Mouse (Mus musculus): ENCODE measurements around the gene Nmt1.

Gene Nmt1

DNA sequence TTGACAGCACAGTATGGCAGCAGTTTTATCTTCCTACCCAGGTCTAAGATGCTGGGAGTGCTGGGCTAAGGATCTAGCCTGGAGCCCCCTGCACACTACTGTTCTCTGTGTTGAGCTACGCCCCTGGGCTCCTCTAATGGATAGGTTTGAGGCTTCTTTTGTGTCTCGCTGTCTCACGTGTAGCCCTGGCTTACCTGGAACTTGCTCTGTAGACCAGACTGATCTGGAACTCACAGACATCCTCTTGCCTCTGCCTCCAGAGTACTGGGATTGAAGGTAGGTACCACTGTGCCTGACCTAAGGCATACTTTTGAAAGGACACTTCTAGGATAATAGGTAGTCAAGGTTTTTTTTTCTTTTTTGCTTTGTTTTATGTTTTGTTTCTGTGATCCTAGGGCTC is 16.0 kb downstream of the Nmt1 start:
- DNase-seq (ENCODE audit: low spot score) = no peak

DNA sequence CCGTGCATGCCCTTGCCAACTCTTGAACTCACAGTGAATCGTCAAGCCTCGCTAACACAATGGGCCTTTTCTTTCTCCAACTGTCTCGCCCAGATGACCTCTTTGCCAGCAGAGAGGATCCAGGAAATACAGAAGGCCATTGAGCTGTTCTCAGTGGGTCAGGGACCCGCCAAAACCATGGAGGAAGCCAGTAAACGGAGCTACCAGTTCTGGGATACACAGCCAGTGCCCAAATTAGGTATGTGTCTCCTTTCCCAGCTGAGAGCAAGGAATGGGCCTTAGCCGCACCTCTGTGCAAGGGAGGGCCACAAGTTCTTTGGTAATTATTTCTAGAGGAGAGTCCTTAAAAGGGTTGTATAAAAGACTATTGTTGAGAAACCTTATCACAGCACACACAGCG is 18.3 kb downstream of the Nmt1 start:
- DNase-seq (ENCODE audit: low spot score) = peak; percentile 9

DNA sequence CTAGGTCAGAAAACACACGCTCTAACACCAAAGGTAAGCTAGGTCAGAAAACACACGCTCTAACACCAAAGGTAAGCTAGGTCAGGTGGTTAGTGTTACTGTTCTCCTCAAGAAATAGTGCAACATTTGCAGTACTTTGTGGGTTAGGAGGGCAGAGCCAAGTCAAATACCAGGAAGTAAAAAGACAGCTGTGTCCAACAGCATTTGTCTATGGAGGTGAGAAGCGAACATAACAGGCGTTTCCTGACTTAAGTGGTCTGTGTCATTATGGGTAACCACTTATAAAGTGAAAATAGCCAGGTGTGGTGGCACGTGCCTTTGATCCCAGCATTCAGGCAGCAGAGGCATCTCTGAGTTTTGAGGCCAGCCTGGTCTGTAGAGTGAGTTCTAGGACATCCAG is 21.6 kb downstream of the Nmt1 start:
- no peak for DNase-seq (ENCODE audit: low spot score)

DNA sequence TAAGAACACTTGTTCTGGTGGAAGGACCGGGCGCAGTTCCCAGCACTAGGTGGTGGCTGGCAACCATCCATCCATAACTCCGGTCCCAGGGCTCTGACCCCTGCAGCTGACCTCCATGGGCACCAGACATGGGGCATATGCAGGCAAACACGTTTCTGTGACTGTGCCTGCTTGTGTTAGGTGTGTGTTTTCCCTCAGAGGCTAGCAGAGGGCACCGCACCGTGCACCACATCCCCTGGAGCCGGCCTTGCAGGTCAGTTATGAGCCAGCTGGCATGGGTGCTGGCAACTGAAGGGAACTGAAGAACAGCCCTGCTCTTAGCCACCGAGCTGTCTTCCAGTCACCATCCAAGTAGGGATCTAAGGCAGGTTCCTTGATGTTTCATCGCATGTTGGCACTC is 22.2 kb downstream of the Nmt1 start:
- DNase-seq (ENCODE audit: low spot score) = no peak

DNA sequence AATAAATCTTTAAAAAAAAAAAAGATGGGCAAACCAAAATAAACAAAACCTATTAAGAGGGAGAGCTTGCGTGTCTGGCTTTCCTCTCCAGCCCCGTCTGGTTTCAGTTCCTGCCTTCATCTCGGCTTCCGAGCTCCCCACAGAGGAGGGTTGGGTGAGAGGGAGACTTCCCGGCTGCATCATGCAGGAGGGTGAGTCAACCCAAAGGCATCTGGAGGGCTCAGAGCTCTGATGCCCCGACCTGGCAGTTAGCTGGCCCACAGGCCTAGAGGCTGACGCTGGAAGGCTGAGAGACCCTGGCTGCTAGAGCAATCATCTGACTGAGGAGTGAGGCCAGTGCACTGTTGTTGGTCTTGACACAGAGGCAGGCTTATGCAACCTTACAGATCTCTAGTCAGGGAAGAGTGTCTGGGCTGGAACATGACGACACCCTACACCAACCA is 23.3 kb downstream of the Nmt1 start:
- no peak for DNase-seq (ENCODE audit: low spot score)

DNA sequence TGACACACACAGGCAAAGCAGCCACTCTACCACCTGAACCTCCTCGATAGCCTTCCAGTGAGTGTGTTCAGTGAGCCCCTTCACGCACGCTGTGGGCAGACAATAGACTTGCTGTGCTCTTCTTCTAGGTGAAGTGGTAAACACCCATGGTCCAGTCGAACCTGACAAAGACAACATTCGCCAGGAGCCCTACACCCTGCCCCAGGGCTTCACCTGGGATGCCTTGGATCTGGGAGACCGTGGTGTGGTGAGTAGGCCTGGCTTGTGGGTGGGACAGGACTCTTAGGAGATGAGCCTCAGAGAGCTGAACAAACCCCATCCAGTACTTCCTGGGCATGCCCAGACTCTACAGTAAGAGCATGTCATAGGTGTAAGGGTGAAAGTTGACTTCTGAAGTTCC is 24.1 kb downstream of the Nmt1 start:
- DNase-seq (ENCODE audit: low spot score) = no peak

DNA sequence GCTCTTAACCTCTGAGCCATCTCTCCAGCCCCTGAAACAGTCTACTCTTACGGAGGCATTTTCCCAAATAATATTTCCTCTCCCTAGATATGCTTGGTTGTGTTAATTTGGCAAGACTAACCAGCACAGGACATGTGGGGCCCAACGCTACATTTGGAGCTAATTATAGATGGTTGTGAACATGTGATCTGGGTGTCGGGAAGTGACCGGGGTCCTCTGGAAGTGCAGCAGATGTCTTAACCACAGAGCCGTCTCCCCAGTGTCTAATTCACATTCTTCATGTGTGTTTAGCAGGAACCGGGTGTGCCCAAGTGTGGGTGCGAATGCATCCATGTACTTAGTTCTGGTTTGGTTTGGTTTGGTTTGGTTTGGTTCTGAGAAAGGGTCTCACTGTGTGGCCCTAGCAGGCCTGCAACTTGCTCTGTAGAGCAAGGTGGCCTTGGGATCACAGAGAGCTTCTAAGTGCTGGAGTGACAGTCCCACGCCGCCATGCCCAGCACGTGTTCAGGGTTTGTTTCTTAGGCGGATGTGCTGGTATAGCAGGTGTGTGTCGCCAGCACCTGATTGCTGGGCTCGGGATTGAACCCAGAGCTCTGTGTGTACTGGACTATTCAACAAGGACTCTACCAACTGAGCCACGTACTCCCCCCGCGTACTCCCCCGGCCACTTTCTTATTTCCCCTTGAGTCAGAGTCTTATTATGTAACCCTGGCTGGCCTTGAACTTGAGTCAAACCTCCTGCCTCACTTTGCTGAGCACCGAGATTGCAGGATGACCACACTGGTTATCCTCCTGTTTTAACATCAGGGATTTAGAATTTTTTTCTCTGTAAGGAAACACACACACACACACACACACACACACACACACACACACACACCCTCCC is 25.4 kb downstream of the Nmt1 start:
- no peak for DNase-seq (ENCODE audit: low spot score)

DNA sequence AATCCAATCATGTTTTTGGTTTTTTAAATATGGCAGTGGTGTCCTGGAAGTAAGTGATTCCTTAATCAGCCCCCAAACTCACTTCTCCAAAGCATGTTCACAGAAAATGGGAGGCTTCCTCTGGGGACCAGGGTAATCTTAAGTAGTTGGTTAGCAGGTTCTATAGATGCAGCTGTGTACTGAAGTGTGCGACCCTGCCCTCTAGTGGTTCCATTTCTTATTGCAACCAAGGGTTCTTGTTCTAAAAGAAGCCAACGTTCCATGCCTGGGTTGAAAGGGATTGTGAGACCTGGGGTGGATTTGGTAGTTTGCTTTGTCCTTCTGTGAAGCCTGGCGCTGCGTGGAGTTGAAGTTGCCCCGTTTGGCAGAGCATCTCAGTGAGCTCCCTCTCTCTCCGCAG is 26.8 kb downstream of the Nmt1 start:
- peak; percentile 93 for DNase-seq (ENCODE audit: low spot score)

DNA sequence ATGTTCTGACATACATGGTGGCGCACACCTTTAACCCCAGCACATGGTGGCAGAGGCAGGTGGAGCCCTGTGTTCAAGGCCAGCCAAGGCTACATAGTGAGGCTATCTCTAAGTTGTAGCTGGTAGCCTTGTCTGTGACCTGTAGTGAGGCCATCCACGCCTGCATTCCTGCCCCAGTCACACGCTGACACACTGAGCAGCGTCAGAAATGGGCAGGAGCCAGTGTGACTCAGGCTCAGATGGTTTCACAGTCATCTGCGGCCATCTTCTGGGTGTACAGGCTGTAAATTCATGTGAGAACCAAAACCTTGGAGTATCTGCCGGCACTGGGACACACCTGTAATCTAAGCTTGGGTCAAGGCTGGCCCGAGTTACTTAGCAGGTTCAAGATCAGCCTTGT is 28.6 kb downstream of the Nmt1 start:
- no peak for DNase-seq (ENCODE audit: low spot score)

DNA sequence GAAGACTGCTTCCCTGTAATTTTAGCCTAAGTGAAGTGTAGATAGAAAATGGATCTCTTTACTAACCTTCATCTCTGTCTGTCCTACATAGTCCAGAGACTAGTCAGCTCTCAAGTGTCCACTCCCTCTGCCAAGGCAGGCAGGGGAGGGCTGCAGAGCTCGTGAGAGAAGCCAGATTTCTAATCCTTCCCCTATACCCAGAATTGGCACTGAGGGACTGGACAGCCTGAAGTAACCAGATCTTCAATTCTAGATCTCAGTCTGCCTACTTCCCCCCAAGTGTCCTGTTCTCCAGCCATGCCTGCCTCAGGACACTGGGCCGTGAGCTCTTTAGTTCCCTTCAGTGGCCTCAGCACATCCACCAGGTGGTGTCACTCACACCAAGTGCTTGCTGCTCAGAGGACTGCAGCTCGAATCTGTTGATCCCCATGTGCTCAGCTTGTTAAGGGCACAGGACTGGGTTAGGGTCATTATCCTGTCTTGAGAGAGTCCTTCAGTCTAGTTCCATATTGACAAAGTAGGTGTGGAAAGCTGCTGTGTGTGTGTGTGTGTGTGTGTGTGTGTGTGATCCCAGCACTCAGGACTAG is 30.6 kb downstream of the Nmt1 start:
- no peak for DNase-seq (ENCODE audit: low spot score)

DNA sequence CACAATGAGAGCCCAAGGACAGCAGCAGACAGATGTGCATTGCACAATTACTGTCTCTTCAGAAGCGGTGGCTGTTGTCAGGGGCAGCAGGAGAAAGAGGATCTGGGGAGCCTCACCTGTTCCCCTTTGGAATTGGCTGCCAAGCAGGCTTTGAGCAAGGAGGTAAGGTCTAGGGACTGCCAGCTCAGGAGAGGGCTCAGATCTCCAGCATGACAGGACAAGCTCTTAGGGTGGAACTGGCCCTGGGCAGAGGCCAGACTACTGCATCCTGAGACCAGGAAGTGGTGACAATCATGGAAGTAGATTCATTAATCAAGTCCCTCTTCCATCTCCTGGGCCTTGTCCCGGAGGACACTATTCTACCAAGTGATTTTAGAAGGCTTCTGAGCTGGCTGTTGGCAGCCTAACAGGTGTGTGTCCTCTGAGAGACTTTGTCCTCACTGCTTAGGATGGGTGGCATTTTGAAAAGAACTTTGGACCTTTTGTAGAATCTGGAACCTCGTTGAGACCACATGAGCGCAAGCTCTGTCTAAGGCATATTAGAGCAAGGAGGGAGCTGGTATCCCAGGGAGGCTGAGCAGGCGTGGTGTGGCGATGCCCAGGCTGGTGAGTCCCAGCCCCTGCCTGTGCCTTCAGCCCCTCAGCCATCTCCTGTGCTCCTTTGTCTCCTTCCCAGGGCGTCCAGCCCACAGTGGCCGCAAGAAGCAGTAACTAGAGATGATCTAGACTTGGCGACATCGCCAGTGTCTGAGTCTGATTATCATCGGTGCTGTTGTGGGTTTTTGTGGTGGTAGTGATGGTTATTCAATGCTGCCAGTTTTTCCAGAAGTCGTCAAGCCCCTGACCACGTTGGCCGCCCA is 38.4 kb downstream of the Nmt1 start:
- DNase-seq (ENCODE audit: low spot score) = no peak

DNA sequence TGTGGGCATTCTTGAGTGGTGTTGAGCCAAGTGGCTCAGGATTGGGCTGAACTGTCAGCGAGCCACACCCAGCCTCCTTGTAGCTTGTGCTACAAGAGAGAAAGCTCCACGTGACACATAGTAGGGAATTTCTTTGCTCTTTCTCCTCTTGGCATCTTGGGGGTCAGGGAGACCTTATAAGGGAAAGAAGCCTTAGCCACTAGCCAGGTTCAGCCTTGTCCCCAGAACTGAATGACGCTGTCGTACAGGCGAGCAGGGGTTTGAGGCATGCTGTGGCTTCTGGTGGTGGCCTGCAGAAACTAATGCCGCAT is 39.0 kb downstream of the Nmt1 start:
- no peak for DNase-seq (ENCODE audit: low spot score)

DNA sequence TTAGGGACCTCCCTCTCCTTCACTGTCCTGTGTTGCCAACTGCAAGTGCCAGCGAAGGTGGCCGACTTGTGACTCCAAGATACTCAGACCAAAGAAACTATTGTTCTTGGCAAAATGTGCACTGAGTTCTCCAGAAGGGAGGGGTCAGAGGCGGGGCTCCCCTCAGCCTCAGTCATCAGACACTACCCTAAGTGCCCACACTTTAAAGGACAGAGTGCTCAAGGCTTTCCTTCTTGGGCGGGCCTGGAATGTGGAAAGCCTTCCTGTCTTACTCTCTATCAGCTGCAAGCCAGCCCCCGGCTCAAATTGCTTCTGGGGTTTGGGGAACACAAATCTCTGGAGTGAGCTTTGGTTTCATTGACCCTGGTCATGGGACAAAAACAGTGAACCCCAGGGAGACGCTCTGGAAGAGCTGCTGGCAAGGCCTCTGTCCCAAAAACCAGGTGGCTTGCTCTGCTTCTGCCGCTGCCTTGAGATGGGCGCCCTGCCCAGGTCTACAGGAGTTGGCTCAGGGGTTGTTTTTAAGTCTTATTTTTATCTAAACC is 39.5 kb downstream of the Nmt1 start:
- no peak for DNase-seq (ENCODE audit: low spot score)

DNA sequence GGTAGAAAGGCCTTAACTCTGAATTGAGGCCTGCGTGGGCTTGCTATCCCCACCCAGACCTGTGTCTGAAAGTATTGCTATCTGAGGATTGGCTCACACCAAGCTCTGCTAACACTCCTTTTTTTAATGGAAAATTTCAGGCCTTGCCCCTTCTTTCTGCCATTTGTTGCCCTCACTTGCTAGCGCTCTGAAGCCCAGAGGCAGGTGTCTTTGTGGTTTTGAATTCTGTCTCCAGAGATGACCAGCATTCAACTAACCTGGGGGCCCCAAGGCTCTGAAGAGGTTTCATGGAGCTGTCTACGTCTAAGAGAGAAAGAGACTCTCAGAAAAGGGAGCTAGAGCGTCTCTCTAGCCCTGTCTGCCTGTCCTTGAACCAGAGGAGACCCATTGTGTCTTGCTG is 40.3 kb downstream of the Nmt1 start:
- no peak for DNase-seq (ENCODE audit: low spot score)

DNA sequence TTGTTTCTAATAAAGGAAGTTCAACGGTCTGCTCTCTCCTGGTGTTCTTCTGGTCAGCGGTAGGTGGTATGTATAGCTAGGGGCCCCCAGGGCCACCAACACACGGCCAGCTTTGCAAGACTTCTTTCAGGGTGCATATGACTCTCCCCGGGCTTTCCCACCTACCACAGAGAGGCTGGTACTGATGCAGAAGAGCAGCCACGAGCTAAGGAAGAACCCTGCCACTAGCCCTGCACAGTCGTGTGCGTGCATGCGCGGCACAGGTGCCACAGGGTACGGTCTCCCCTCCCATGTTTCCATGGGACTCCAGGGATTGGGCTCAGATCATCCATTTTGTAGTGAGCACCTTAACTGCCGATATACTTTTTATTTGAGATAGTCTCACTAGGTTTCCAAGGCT is 40.9 kb downstream of the Nmt1 start:
- no peak for DNase-seq (ENCODE audit: low spot score)

DNA sequence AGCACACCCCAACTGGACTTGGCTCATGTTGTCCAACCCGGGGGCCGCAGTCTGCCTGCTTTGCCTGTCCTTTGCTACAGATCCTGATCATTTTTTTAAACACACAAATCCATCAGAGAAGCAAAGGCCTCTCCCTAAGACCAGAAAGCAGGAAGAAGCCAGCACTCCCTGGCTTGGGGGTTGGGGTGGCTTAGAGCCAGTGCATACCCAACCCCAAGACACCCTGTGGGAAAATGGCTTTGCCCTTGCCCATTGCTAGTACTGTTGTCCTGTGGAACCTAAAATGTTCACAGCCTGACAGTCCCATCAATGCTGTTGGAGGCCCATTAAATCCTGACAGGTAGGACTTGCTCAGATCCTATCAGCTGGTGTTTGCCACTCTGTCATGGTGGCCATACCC is 41.7 kb downstream of the Nmt1 start:
- no peak for DNase-seq (ENCODE audit: low spot score)

DNA sequence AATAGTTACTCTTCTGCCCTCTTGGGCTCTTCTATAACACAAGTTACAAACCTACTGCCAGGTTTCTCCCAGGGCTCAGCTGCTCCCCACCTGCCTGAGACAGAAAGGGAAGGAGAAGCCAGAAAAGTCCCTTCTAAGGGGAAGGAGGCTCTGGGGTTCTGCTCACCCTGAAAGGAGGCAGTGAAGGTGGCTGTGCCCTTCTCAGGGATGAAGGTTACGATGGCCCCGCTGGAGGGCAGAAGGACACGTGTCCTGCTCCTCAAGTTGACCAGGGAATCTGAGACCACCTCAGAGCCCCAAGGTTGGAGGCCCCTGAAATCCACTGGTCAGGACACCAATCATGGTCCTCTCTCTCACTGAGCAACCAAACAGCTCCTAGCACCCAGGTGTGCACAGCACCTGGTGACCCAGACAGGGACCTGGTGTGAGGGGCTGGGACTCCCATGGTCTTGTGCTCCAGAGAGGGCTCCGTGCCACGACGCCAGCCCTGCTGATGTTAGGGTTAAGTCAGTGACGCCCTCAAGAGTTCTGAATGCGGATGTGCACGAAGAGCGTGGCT is 42.4 kb downstream of the Nmt1 start:
- no peak for DNase-seq (ENCODE audit: low spot score)

DNA sequence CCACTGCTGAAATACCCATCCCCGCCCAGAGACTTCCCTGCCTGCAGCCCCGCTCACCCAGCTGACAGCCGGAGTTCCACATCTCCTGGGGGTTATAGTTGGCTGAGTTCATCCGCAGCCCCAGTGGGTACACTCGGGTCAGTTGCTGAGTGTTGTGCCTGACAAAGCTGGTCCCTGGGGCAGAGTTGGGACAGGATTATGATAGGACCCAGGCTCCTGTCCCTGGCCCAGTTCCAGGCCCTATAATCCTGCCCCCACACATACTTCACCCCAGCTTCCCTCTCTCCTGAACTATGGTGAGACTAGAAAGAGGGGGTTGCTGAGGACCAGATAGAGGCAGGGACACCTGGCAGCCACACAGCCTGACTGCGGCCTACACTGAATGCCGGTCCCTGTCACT is 45.7 kb downstream of the Nmt1 start:
- no peak for DNase-seq (ENCODE audit: low spot score)

DNA sequence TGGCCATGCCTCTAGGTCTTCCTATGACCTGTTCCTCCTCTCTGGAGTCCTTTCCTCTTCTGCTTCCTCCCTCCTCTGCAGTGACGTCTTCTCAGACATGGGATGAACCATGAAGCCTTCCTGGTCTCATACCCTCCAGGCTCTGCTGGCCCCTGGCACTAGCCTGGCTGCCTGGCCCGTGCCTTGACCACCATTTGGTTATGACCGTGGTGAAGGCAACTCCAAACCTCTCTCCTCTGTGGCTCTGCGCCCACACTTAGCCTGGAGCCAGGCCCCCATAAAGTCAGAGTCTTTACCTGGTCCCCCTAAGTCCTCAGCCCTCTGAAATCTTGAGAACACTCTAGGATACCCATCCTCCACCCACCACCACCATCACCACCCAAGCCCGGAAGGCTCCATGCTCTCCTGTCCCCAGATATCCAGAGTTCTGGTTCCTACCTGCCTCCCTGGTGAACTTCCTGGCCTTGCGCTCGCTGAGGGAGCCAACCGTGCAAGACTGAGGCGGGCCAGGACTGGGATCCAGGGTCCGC is 46.2 kb downstream of the Nmt1 start:
- DNase-seq (ENCODE audit: low spot score) = no peak

DNA sequence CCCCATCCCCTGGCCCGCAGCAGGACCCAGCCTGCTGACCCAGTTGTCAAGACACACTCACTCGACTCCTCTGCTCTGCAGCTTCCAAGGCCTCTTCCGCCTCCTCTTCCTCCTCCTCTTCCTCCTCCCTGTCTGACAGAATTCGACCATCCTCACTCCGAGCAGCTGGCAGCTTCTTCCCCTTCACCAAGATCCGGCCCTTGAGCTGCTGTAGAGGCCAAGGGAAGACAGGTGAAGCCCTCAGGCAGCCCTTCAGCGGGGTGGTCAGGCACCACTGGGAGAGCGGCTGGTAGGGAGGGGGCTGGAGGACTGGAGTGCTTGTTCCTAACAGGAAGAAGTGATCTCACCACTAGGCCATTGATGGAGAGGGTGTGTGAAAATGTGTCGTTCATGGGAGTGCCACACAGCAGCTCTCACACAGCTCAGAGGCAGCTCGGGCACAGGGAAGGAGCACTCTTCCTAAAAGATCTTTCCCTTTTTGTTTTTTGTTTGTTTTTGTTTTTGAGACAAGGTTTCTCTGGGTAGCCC is 46.9 kb downstream of the Nmt1 start:
- DNase-seq (ENCODE audit: low spot score) = no peak

DNA sequence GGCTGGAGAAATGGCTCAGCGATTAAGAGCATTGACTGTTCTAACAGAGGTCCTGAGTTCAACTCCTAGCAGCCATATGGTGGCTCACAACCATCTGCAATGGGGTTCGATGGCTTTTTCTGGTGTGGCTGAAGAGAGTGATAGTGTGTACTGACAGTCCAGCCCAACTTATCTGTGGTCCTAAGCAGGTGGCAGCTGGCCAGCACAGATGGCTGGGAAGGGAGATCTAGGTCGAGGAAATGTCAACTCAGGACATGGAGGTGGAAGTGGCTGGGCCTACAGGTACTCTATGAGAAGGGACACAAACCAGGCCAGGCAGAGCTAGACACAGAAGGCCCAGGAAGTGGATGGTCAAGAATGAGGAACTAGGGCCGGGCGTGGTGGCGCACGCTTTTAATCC is 48.0 kb downstream of the Nmt1 start:
- no peak for DNase-seq (ENCODE audit: low spot score)

DNA sequence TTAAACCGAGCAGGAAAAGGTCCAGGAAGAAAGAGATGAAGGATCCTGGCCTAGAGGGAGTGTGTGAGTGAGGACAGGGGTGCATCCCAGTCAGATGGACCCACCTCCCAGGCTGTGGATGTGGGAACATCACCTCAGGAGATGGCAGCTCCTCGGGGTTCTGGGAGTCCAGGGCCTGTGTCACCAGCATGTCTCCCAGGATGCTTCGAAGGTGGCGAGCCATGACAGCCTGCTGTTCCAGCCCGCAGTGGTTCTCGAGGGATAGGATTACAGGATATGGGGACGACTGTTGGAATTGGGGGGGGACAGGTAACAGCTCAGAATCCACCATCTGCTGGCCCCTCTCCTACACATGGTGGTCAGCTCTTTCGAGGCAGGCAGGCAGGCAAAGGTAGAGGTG is 48.6 kb downstream of the Nmt1 start:
- no peak for DNase-seq (ENCODE audit: low spot score)
